ENCODE assay signal across 28 mouse cellular contexts in the genomic region with DNA sequence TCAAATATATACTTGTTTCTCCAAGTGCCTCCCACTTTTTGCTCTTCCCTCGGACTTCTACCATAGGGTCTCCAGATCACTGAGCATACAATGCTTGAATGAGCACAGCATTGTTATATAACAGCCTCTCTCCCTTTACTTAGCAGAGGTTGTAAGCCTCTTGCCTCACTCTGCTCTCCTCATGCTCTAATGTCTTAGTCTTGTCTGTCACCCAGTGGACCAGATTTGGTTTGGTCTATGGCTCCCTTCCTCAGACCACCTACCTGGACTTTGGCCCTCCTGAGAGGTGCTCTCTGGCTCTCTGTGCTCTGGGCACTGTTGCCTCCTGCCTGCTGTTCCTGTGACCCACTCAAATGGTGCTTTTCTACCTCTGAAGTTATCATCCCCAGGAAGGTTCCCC. TPM values are rescaled to one million over a fixed set of nuclear protein-coding genes. Genes with fewer than 3 reads are reported as not detected.
DNase-seq lines count a peak whose midpoint lies in the region; ATAC-seq lines count a peak whose summit lies in the region.
"Had no signal": no experiment of that assay in that cellular context is flagged by ENCODE, and none has a peak within 500 bp of the region (broad histone marks: within the 10 kb centered on the region; RNA-seq: fewer than 3 reads in every experiment).

No protein-coding gene starts in this region.

- no peaks in the 10 kb centered on the region for H3K9me3 ChIP-seq in kidney, embryonic 14.5 days (ENCODE audit: control insufficient read depth, low read length)
- H3K9me3 ChIP-seq: embryonic facial prominence, embryonic 12.5 days; embryonic facial prominence, embryonic 15.5 days; heart, embryonic 12.5 days; heart, embryonic 15.5 days; hindbrain, embryonic 10.5 days; hindbrain, embryonic 13.5 days had no signal

- ATAC-seq in kidney, embryonic 14.5 days (ENCODE audit: low FRiP score, low TSS enrichment) = no peak
- ATAC-seq: CD4-positive, CD25-positive, alpha-beta regulatory T cell, adult 4 months; forebrain, embryonic 14.5 days; forebrain, postnatal 0 days; hindbrain, embryonic 16.5 days had no signal

- H3K36me3 ChIP-seq in kidney, embryonic 14.5 days (ENCODE audit: control insufficient read depth, insufficient read depth, low read length) = no peaks in the 10 kb centered on the region
- H3K36me3 ChIP-seq: embryonic facial prominence, embryonic 12.5 days; embryonic facial prominence, embryonic 15.5 days; heart, embryonic 12.5 days; heart, embryonic 15.5 days; hindbrain, embryonic 10.5 days; hindbrain, embryonic 13.5 days had no signal

- H3K4me3 ChIP-seq in kidney, embryonic 14.5 days (ENCODE audit: low read length) = no peak overlapping the region
- H3K4me3 ChIP-seq: embryonic facial prominence, embryonic 12.5 days; embryonic facial prominence, embryonic 15.5 days; heart, embryonic 12.5 days; heart, embryonic 15.5 days; hindbrain, embryonic 10.5 days; hindbrain, embryonic 13.5 days had no signal

- H3K4me2 ChIP-seq in kidney, embryonic 14.5 days (replicated peaks; ENCODE audit: low read depth, low read length) = no peak overlapping the region
- H3K4me2 ChIP-seq: embryonic facial prominence, embryonic 12.5 days; embryonic facial prominence, embryonic 15.5 days; heart, embryonic 12.5 days; heart, embryonic 15.5 days; hindbrain, embryonic 13.5 days had no signal

- H3K9ac ChIP-seq in kidney, embryonic 14.5 days (ENCODE audit: low read depth, low read length) = no peak overlapping the region
- H3K9ac ChIP-seq: embryonic facial prominence, embryonic 12.5 days; embryonic facial prominence, embryonic 15.5 days; forebrain, postnatal 0 days; heart, embryonic 12.5 days; heart, embryonic 15.5 days; hindbrain, embryonic 13.5 days had no signal

- H3K27me3 ChIP-seq in kidney, embryonic 14.5 days (ENCODE audit: control insufficient read depth, insufficient read depth, low read length) = no peaks in the 10 kb centered on the region
- H3K27me3 ChIP-seq: embryonic facial prominence, embryonic 12.5 days; embryonic facial prominence, embryonic 15.5 days; heart, embryonic 12.5 days; heart, embryonic 15.5 days; hindbrain, embryonic 13.5 days had no signal

- WGBS in kidney, embryonic 14.5 days = 61% methylated on average over 1 of the region's 1 CpGs

- peak; percentile 50 for DNase-seq in kidney, adult 11 months
- DNase-seq in kidney, postnatal 10 days = no peak
- peak; percentile 27 to 60 for DNase-seq in kidney, adult 8-10 months
- peak; percentile 14 for DNase-seq in kidney, postnatal 14 days
- DNase-seq in testis, postnatal 14 days (ENCODE audit: low spot score) = no peak
- DNase-seq in thymus, postnatal 25 days = no peak
- DNase-seq: adrenal gland, adult 2 months; adrenal gland, postnatal 14 days; cerebellum, adult 11 months; cerebellum, adult 2 months; cerebellum, adult 9-11 months; cerebellum, postnatal 25 days; forebrain, postnatal 0 days; gastrocnemius, postnatal 10 days; gastrocnemius, postnatal 36 days; heart, postnatal 10 days; heart, postnatal 36 days had no signal

- H3K27ac ChIP-seq in kidney, embryonic 14.5 days (ENCODE audit: low read depth, low read length) = no peak overlapping the region
- H3K27ac ChIP-seq: embryonic facial prominence, embryonic 12.5 days; embryonic facial prominence, embryonic 15.5 days; heart, embryonic 15.5 days; hindbrain, embryonic 10.5 days; hindbrain, embryonic 13.5 days had no signal

- no peaks in the 10 kb centered on the region for H3K4me1 ChIP-seq in kidney, embryonic 14.5 days (ENCODE audit: control insufficient read depth, insufficient read depth, low read length)
- H3K4me1 ChIP-seq: embryonic facial prominence, embryonic 12.5 days; embryonic facial prominence, embryonic 15.5 days; heart, embryonic 12.5 days; heart, embryonic 15.5 days; hindbrain, embryonic 10.5 days; hindbrain, embryonic 13.5 days had no signal

RNA-seq across cellular contexts. Expression of a gene that starts 51.3 kb away (rescaled TPM):
- polyA plus RNA-seq in kidney, embryonic 14.5 days (2014; fragmentation: Nextera tagmentation; extraction: Ambion mirVana) = 5.4 and 6.7 TPM in 2 replicates
- polyA plus RNA-seq: adrenal gland, adult 2 months; C2C12; CD4-positive, CD25-positive, alpha-beta regulatory T cell, adult 4 months; forebrain, embryonic 14.5 days; forebrain, postnatal 0 days; heart, embryonic 12.5 days; hindbrain, embryonic 13.5 days had no signal

Comparison
In these comparisons a context has a peak if more than half of its experiments do, and no peak if none do; other contexts are left out.
1. DNase-seq: peak in kidney, adult 11 months (single experiment), kidney, adult 8-10 months (2 of 2) and kidney, postnatal 14 days (single experiment); none in kidney, postnatal 10 days (single experiment), testis, postnatal 14 days (single experiment) and thymus, postnatal 25 days (single experiment).